Mouse (Mus musculus): Measurements from ENCODE around the gene Nexn. TPM values are rescaled to one million over a fixed set of nuclear protein-coding genes. Genes with fewer than 3 reads are reported as not detected.

The Nexn gene
- polyA plus RNA-seq (2015; fragmentation: Nextera tagmentation; extraction: Ambion mirVana), result 136 and 159 TPM in 2 replicates

GRCm38 (mm10) chr3:152266036-152266421 lies at the start of gene Nexn:
TSS of gene Nexn (minus strand) at chr3:152266350.

DNA sequence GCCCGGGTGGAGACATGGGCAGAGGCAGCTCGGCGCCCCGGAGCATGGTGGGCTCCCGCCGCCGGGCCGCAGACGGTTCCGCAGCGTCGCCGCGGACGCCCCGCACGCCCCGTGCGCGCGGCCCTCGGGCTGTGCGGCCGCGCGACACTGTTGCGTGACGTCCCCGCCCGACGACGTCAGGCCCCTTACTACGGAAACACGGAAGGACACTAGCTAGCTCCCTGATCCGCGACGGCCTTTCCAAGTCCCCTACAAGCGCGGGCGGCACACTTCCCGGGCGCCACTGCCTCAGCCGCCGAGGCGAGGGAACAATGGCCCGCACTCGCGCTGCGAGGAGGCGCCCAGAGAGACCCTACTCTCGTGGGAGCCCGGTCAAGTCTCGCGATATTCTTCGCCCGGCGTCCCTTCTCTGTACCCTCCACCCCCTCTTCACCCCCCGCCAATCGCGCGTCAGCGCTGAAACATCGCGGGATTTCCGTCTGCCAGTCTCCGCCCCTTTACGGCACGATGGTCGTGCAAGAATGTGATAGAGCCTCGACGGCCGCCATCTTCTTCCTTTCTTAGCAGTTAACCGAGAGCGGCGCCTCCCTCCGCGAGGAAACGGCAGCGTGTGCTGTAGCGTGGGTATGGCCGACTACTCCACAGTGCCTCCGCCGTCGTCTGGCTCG lies 56.0 kb downstream of the Nexn start, which contains the start of the genes Dnajb4 and Fubp1:
TSS of gene Dnajb4 (minus strand) at position 336 of the 668 bp plus-strand sequence.
TSS of gene Fubp1 (plus strand) at position 456 of the 668 bp plus-strand sequence.

Other genes starting within 250 kb of the Nexn start
- gene Gipc2, start 100.1 kb downstream of the Nexn start, polyA plus RNA-seq (2015; fragmentation: Nextera tagmentation; extraction: Ambion mirVana), result 4.0 and 4.5 TPM in 2 replicates
- gene Dnajb4, start 56.0 kb downstream of the Nexn start, polyA plus RNA-seq (2015; fragmentation: Nextera tagmentation; extraction: Ambion mirVana), result 29.2 and 36.7 TPM in 2 replicates
- gene Fubp1, start 55.9 kb downstream of the Nexn start, polyA plus RNA-seq (2015; fragmentation: Nextera tagmentation; extraction: Ambion mirVana), result 64.7 and 76.9 TPM in 2 replicates
- 3.9 and 4.5 TPM in 2 replicates for gene Miga1, start 74.1 kb upstream of the Nexn start, polyA plus RNA-seq (2015; fragmentation: Nextera tagmentation; extraction: Ambion mirVana)
- gene Usp33, start 80.1 kb upstream of the Nexn start, polyA plus RNA-seq (2015; fragmentation: Nextera tagmentation; extraction: Ambion mirVana), result 14.7 and 18.1 TPM in 2 replicates
- gene Zzz3, start 129.1 kb upstream of the Nexn start, polyA plus RNA-seq (2015; fragmentation: Nextera tagmentation; extraction: Ambion mirVana), result 21.8 and 25.0 TPM in 2 replicates

All from urinary bladder, postnatal 0 days (tissue).